Mouse (Mus musculus) spleen, adult 2 months (tissue): ENCODE data around the gene Slc12a6.

Experiments
- CTCF ChIP-seq: fragments of 200-500 bp; IDR thresholded peaks from 2 replicates; pipeline ENCODE4 v1.5.1; 2011; ENCODE audit warnings: mild to moderate bottlenecking, inconsistent platforms; ENCODE audit not compliant: insufficient read depth, insufficient read length, insufficient replicate concordance; ENCODE audit errors: extremely low read depth
- POLR2A ChIP-seq: fragments of 200-500 bp; IDR thresholded peaks from 2 replicates; pipeline ENCODE4 v1.6.1; 2011; ENCODE audit warnings: low read depth, low read length, inconsistent platforms

DNA sequence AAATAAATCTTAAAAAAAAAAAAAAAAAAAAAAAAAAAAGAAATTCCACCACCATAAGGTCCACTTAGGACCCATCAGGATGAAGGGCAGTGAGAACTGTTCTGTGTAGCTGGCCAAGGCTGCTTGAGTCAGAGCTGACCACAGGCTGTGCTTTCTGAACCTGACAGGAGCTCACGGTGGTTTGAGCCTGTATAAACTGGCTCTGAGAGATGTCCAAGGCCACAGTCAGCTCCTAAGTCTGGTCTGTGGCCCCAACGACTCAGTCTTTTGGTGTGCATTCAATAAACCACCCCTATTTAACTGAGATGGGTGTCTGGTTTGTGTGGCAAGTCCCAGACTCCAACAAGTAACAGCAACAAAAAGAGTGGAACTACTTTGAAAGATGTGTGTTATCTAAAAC is 29.0 kb upstream of the Slc12a6 start:
- TF ChIP-seq CTCF, result no peak
- no peak for TF ChIP-seq POLR2A
